Mouse (Mus musculus) hindbrain, embryonic 10.5 days (tissue): ENCODE data around the gene Susd3. TPM values are rescaled to one million over a fixed set of nuclear protein-coding genes. Genes with fewer than 3 reads are reported as not detected.

ENCODE experiments used
- DNase-seq: peaks from one replicate; pipeline ENCODE4 v3.0.0-alpha.2; 2017; ENCODE audit warnings: low spot score
- H3K27ac ChIP-seq: fragments of 300-500 bp; sonication (generic); 2 replicates; pipeline ENCODE4 v1.5.1; 2016; ENCODE audit warnings: mild to moderate bottlenecking, moderate library complexity
- H3K27me3 ChIP-seq: fragments of 300-500 bp; sonication (generic); 2 replicates; pipeline ENCODE4 v1.6.1; 2016; ENCODE audit warnings: mild to moderate bottlenecking; ENCODE audit not compliant: poor library complexity, insufficient read depth, severe bottlenecking
- H3K36me3 ChIP-seq: fragments of 300-500 bp; sonication (generic); 2 replicates; pipeline ENCODE4 v1.6.1; 2016; ENCODE audit warnings: mild to moderate bottlenecking, moderate library complexity
- H3K4me1 ChIP-seq: fragments of 300-500 bp; sonication (generic); replicated peaks from 2 replicates; pipeline ENCODE4 v1.6.1; 2016; ENCODE audit warnings: mild to moderate bottlenecking
- H3K4me3 ChIP-seq: fragments of 300-500 bp; sonication (generic); 2 replicates; pipeline ENCODE4 v1.5.1; 2016; ENCODE audit warnings: mild to moderate bottlenecking, moderate library complexity
- H3K9me3 ChIP-seq: fragments of 300-500 bp; sonication (generic); 2 replicates; pipeline ENCODE4 v1.6.1; 2016; ENCODE audit warnings: mild to moderate bottlenecking, moderate library complexity
- WGBS: fragments of 180-500 bp; shearing (Covaris S2); methylation state at CpG from one replicate; pipeline ENCODE4 v1.1.7; 2016; 5-methylcytosine and 5-hydroxymethylcytosine counted together
- polyA plus RNA-seq: library from polyadenylated mRNA; unstranded; fragments of >200 nt; fragmentation: Nextera tagmentation; extraction: Ambion mirVana; gene quantifications from 2 replicates; pipeline ENCODE4 v1.2.1, GENCODE M21; 2016

Susd3 gene
- polyA plus RNA-seq, 1 experiment from 2014 or later = 1.6 TPM

- peaks cover 36% of the 10 kb centered on the region for H3K4me1 ChIP-seq
- 0 out of 2 replicates have a peak overlapping the region, but pooled peaks have one; percentile 85 for H3K4me3 ChIP-seq
- H3K27ac ChIP-seq = no peak overlapping the region
- 49% methylated on average over 9 of the region's 9 CpGs for WGBS
- peaks cover 50% of the 10 kb centered on the region for H3K27me3 ChIP-seq
- no peak for DNase-seq
- H3K9me3 ChIP-seq = no peaks in the 10 kb centered on the region
- no peaks in the 10 kb centered on the region for H3K36me3 ChIP-seq
Measured at GRCm38 (mm10) chr13:49216808-49217561, 31.5 kb downstream of the Susd3 start.

GRCm38 (mm10) chr13:49216220-49216552, 32.3 kb downstream of the Susd3 start:
- WGBS = 2% methylated on average over 17 of the region's 17 CpGs
- DNase-seq = no peak
- Histone ChIP-seq H3K27me3 (peaks cover 50% of the 10 kb centered on the region), H3K9me3 (no peaks in the 10 kb centered on the region), H3K4me1 (peaks cover 44% of the 10 kb centered on the region), H3K27ac (peak overlapping the region; percentile 87), H3K36me3 (no peaks in the 10 kb centered on the region), H3K4me3 (peak overlapping the region; percentile 85)

- Histone ChIP-seq H3K36me3 (no peaks in the 10 kb centered on the region), H3K9me3 (no peaks in the 10 kb centered on the region), H3K27me3 (peaks cover 50% of the 10 kb centered on the region), H3K4me3 (peak within 1 kb of the TSS; percentile 85), H3K4me1 (peaks cover 49% of the 10 kb centered on the region), H3K27ac (peak within 1 kb of the TSS; percentile 87)
- peak; percentile 92 for DNase-seq
- WGBS = under 1% methylated on average over 78 of the region's 78 CpGs
Measured at GRCm38 (mm10) chr13:49215504-49216219, 32.8 kb downstream of the Susd3 start, which contains the start of gene Card19. Gene Card19, minus strand, starts transcription at chr13:49216037.

- H3K4me3 ChIP-seq = peak overlapping the region; percentile 85
- H3K27ac ChIP-seq = peak overlapping the region; percentile 87
- H3K4me1 ChIP-seq = peaks cover 49% of the 10 kb centered on the region
- no peaks in the 10 kb centered on the region for H3K9me3 ChIP-seq
- H3K27me3 ChIP-seq = peaks cover 50% of the 10 kb centered on the region
- no peaks in the 10 kb centered on the region for H3K36me3 ChIP-seq
- no peak for DNase-seq
- 13% methylated on average over 5 of the region's 5 CpGs for WGBS
Measured at GRCm38 (mm10) chr13:49215128-49215503, 33.4 kb downstream of the Susd3 start.

GRCm38 (mm10) chr13:49214454-49214853, 34.1 kb downstream of the Susd3 start:
- no peaks in the 10 kb centered on the region for H3K9me3 ChIP-seq
- 0 out of 2 replicates have a peak overlapping the region, but pooled peaks have one; percentile 85 for H3K4me3 ChIP-seq
- no peaks in the 10 kb centered on the region for H3K36me3 ChIP-seq
- 85% methylated on average over 3 of the region's 3 CpGs for WGBS
- H3K27me3 ChIP-seq = peaks cover 50% of the 10 kb centered on the region
- no peak overlapping the region for H3K27ac ChIP-seq
- peaks cover 49% of the 10 kb centered on the region for H3K4me1 ChIP-seq
- DNase-seq = no peak

GRCm38 (mm10) chr13:49213531-49213932, 35.0 kb downstream of the Susd3 start:
- Histone ChIP-seq H3K9me3 (no peaks in the 10 kb centered on the region), H3K27me3 (peaks cover 44% of the 10 kb centered on the region), H3K36me3 (no peaks in the 10 kb centered on the region), H3K4me3 (no peak overlapping the region), H3K4me1 (peaks cover 53% of the 10 kb centered on the region), H3K27ac (no peak overlapping the region; the same call in 1 of the 2 replicates)
- WGBS = 64% methylated on average over 4 of the region's 4 CpGs
- DNase-seq = no peak

- Histone ChIP-seq H3K27me3 (peaks cover 39% of the 10 kb centered on the region), H3K36me3 (no peaks in the 10 kb centered on the region), H3K9me3 (no peaks in the 10 kb centered on the region), H3K4me1 (peaks cover 53% of the 10 kb centered on the region), H3K4me3 (no peak overlapping the region), H3K27ac (no peak overlapping the region; the same call in 1 of the 2 replicates)
- 82% methylated on average over 4 of the region's 4 CpGs for WGBS
- DNase-seq = no peak
Measured at GRCm38 (mm10) chr13:49212711-49213500, 35.6 kb downstream of the Susd3 start.

- 50% methylated on average over 7 of the region's 7 CpGs for WGBS
- Histone ChIP-seq H3K27ac (no peak overlapping the region), H3K27me3 (peaks cover 10% of the 10 kb centered on the region), H3K36me3 (no peaks in the 10 kb centered on the region), H3K4me1 (peaks cover 32% of the 10 kb centered on the region), H3K9me3 (no peaks in the 10 kb centered on the region), H3K4me3 (no peak overlapping the region)
- DNase-seq = no peak
Measured at GRCm38 (mm10) chr13:49209306-49209705, 39.2 kb downstream of the Susd3 start.

GRCm38 (mm10) chr13:49206341-49206740, 42.2 kb downstream of the Susd3 start:
- no peaks in the 10 kb centered on the region; the same call in 1 of the 2 replicates for H3K36me3 ChIP-seq
- no peak overlapping the region for H3K4me3 ChIP-seq
- H3K27ac ChIP-seq = no peak overlapping the region
- no peak for DNase-seq
- H3K9me3 ChIP-seq = no peaks in the 10 kb centered on the region
- H3K27me3 ChIP-seq = no peaks in the 10 kb centered on the region
- WGBS = 98% methylated on average over 2 of the region's 2 CpGs
- H3K4me1 ChIP-seq = peaks cover 20% of the 10 kb centered on the region

- H3K27ac ChIP-seq = no peak overlapping the region
- H3K9me3 ChIP-seq = no peaks in the 10 kb centered on the region
- 57% methylated on average over 13 of the region's 13 CpGs for WGBS
- H3K4me3 ChIP-seq = no peak overlapping the region
- peaks cover 13% of the 10 kb centered on the region; the same call in 1 of the 2 replicates for H3K4me1 ChIP-seq
- no peaks in the 10 kb centered on the region for H3K27me3 ChIP-seq
- peak; percentile 79 for DNase-seq
- H3K36me3 ChIP-seq = no peaks in the 10 kb centered on the region; the same call in 1 of the 2 replicates
Measured at GRCm38 (mm10) chr13:49205381-49205998, 43.0 kb downstream of the Susd3 start.

GRCm38 (mm10) chr13:49202556-49202955, 46.0 kb downstream of the Susd3 start:
- Histone ChIP-seq H3K9me3 (no peaks in the 10 kb centered on the region), H3K27ac (no peak overlapping the region), H3K4me3 (no peak overlapping the region), H3K36me3 (no peaks in the 10 kb centered on the region; the same call in 1 of the 2 replicates), H3K27me3 (no peaks in the 10 kb centered on the region), H3K4me1 (peaks cover 9% of the 10 kb centered on the region; the same call in 1 of the 2 replicates)
- no peak for DNase-seq
- 90% methylated on average over 7 of the region's 7 CpGs for WGBS

- 88% methylated on average over 13 of the region's 13 CpGs for WGBS
- peaks cover 5% of the 10 kb centered on the region for H3K36me3 ChIP-seq
Measured at GRCm38 (mm10) chr13:49200688-49201087, 47.8 kb downstream of the Susd3 start.

More at GRCm38 (mm10) chr13:49200688-49201087, 47.8 kb downstream of the Susd3 start:
- no peak overlapping the region for H3K4me3 ChIP-seq
- peaks cover 12% of the 10 kb centered on the region; the same call in 1 of the 2 replicates for H3K4me1 ChIP-seq
- no peaks in the 10 kb centered on the region for H3K9me3 ChIP-seq
- no peak overlapping the region for H3K27ac ChIP-seq
- no peaks in the 10 kb centered on the region for H3K27me3 ChIP-seq
- DNase-seq = no peak
